Mouse (Mus musculus) E14TG2a.4 (cell line): ENCODE results near the gene 9330182L06Rik.

Experiments used
- CTCF ChIP-seq: conservative IDR thresholded peaks from 2 replicates; pipeline ENCODE4 v1.5.1; 2014; ENCODE audit warnings: low read length
- POU5F1 ChIP-seq: IDR thresholded peaks from 2 replicates; pipeline ENCODE4 v1.6.1; 2014; ENCODE audit warnings: low read length, borderline replicate concordance

DNA sequence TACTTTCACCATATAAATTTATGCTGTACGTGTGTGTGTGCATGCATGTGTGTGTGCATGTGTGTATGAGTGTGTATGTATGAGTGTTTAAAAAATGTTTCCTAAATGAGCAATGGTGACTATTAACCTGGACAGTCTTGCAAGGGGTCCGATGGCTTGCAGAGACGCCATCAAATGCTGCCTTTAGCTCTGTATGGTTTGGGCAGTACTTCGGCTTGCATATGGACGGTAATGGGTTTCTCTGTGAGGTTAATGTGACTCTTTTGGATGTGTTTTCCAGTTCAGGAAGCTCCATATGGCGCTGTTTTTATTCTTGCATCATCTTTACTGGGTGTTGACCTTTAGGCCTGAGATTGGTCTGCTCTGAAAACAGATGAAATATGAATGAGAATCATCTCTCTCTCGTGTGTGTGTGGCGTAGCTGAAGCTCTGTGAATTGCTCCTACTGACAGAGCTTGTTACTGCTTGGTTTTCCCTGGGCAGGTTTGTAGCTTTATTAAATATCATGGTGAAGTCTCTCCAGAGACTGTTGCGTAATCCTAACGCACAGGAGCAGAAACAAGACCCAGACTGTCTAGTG is 79.2 kb downstream of the 9330182L06Rik start:
- no peak for TF ChIP-seq CTCF
- no peak for TF ChIP-seq POU5F1
